Mouse (Mus musculus) lung, postnatal 0 days (tissue): ENCODE measurements around the gene Myadml2. TPM values are rescaled to one million over a fixed set of nuclear protein-coding genes. Genes with fewer than 3 reads are reported as not detected.

Source experiments
- ATAC-seq: fragments of 200-750 bp; cut with Nextera tagmentation; 2 replicates; pipeline ENCODE4 v1.8.0; 2017; ENCODE audit warnings: moderate library complexity
- DNase-seq: peaks from one replicate; pipeline ENCODE4 v3.0.0-alpha.2; 2016; ENCODE audit warnings: low spot score
- H3K27ac ChIP-seq: fragments of 300-500 bp; sonication (generic); 2 replicates; pipeline ENCODE4 v1.5.1; 2014; ENCODE audit warnings: antibody characterized with exemption, mild to moderate bottlenecking, low read length, mixed read lengths
- H3K27me3 ChIP-seq: fragments of 300-500 bp; sonication (generic); replicated peaks from 2 replicates; pipeline ENCODE4 v1.6.1; 2014; ENCODE audit warnings: low read length, mixed read lengths; ENCODE audit not compliant: insufficient read depth
- H3K36me3 ChIP-seq: fragments of 300-500 bp; sonication (generic); 2 replicates; pipeline ENCODE4 v1.6.1; 2014; ENCODE audit warnings: low read length, mixed read lengths; ENCODE audit not compliant: insufficient read depth
- H3K4me1 ChIP-seq: fragments of 300-500 bp; sonication (generic); 2 replicates; pipeline ENCODE4 v1.6.1; 2014; ENCODE audit warnings: antibody characterized with exemption, low read depth, low read length, mixed read lengths; ENCODE audit not compliant: insufficient read depth
- H3K4me2 ChIP-seq: fragments of 300-500 bp; sonication (generic); replicated peaks from 2 replicates; pipeline ENCODE4 v1.6.1; 2014; ENCODE audit warnings: low read depth, mild to moderate bottlenecking, low read length, moderate library complexity, mixed read lengths
- H3K4me3 ChIP-seq: fragments of 300-500 bp; sonication (generic); 2 replicates; pipeline ENCODE4 v1.5.1; 2014; ENCODE audit warnings: low read depth, low read length
- H3K9ac ChIP-seq: fragments of 300-500 bp; sonication (generic); replicated peaks from 2 replicates; pipeline ENCODE4 v1.6.1; 2014; ENCODE audit warnings: low read depth, mild to moderate bottlenecking
- H3K9me3 ChIP-seq: fragments of 300-500 bp; sonication (generic); 2 replicates; pipeline ENCODE4 v1.6.1; 2016; ENCODE audit warnings: low read length, mixed read lengths
- CTCF ChIP-seq: IDR thresholded peaks from 2 replicates; pipeline ENCODE4 v1.5.1; 2016; ENCODE audit warnings: antibody characterized with exemption, mild to moderate bottlenecking
- EP300 ChIP-seq: IDR thresholded peaks from 2 replicates; pipeline ENCODE4 v1.6.1; 2016; ENCODE audit warnings: antibody characterized with exemption, mild to moderate bottlenecking, control low read depth
- WGBS: fragments of 180-500 bp; shearing (Covaris S2); extraction: QIAGEN DNeasy Blood & Tissue Kit; methylation state at CpG from one replicate; pipeline ENCODE4 v1.1.7; 2014; 5-methylcytosine and 5-hydroxymethylcytosine counted together
- microRNA-seq: library from miRNA; unstranded; fragments of <30 nt; microRNA quantifications from one replicate; pipeline ENCODE4, GENCODE M21; 2016
- polyA plus RNA-seq: library from polyadenylated mRNA; unstranded; fragments of >200 nt; fragmentation: Nextera tagmentation; extraction: Ambion mirVana; gene quantifications from 2 replicates; pipeline ENCODE4 v1.2.1, GENCODE M21; 2015

The Myadml2 gene
- polyA plus RNA-seq, 1 experiment from 2014 or later = not detected

DNA sequence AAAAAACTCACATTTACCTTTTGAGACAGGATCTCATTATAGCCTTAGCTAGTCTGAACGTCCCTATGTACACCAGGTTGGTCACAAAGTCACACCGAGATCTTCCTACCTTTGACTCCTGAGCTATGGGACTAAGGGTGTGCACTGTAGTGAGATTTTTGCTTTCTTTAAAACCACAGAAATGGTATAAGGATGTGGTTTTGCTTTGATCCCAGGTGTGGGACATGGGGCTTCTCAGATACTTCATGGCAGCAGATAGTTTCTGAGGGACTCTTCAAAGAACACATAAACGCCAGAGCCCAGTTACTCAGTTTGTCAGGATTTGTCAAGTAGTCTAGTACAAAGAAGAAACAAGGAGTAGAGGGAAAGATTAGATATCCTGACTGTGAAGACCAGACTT is 47.2 kb downstream of the Myadml2 start:
- TF ChIP-seq EP300 = no peak
- no peak for TF ChIP-seq CTCF
- 0 out of 2 replicates have a peak, but pooled peaks cover 7% of the 10 kb centered on the region for H3K36me3 ChIP-seq
- no peaks in the 10 kb centered on the region for H3K9me3 ChIP-seq
- no peak for DNase-seq
- H3K27ac ChIP-seq = no peak overlapping the region
- 93% methylated on average over 3 of the region's 3 CpGs for WGBS
- H3K4me2 ChIP-seq = no peak overlapping the region
- H3K27me3 ChIP-seq = no peaks in the 10 kb centered on the region
- H3K9ac ChIP-seq = no peak overlapping the region
- no peak overlapping the region for H3K4me3 ChIP-seq
- no peak for ATAC-seq
- peaks cover 12% of the 10 kb centered on the region; the same call in 1 of the 2 replicates for H3K4me1 ChIP-seq

GRCm38 (mm10) chr11:120598990-120599549 is 48.9 kb downstream of the Myadml2 start:
- Histone ChIP-seq H3K9ac (peak overlapping the region; percentile 39; the same call in 1 of the 2 replicates), H3K27me3 (no peaks in the 10 kb centered on the region), H3K27ac (peak overlapping the region; percentile 65), H3K4me1 (peaks cover 12% of the 10 kb centered on the region; the same call in 1 of the 2 replicates), H3K4me2 (peak overlapping the region; percentile 95), H3K36me3 (0 out of 2 replicates have a peak, but pooled peaks cover 14% of the 10 kb centered on the region), H3K9me3 (no peaks in the 10 kb centered on the region), H3K4me3 (peak overlapping the region; percentile 88)
- ATAC-seq = no peak
- 44% methylated on average over 17 of the region's 17 CpGs for WGBS
- TF ChIP-seq EP300 (no peak), CTCF (no peak)
- DNase-seq = no peak

DNA sequence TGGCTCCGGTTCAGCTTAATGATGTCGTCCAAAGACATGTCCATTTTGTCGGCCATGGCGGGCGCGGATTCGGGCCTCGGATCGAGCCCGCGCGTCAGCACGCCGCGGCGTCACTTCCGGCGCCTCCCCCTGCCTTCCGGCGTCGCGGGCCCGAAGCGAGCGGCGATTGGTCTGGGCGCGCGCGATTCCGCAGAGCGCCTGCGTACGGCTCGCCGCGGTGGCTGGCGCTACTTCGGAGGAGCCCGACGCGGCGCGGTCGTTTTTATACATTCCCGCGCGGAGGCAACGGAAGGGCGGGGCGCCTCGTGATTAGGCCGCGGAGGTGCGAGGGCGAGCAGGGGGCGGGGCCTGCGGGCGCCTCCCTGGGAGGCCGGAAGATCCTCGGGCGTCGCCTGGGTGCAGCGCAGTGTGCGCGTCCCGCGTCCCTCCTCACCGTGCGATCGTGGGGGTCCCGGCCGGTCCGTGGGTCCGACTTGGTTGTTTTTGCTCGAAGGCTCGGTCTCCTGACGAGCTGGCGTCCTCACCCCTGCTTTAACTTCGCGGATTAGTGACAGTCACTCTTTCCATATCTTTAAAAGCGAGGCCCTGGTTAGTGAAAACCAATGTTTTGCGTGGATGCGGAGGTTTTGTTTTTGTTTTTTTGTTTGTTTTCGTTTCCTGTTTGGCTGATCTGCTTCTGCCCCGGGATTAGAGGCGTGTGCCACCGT is 49.5 kb downstream of the Myadml2 start, which contains the start of the genes Alyref and Anapc11:
Gene Alyref, minus strand, starts transcription at position 83 of the 707 bp plus-strand sequence.
Gene Anapc11, plus strand, starts transcription at position 139 of the 707 bp plus-strand sequence.
- TF ChIP-seq CTCF (peak; percentile 20; the same call in 1 of the 2 replicates), EP300 (no peak)
- H3K27me3 ChIP-seq = no peaks in the 10 kb centered on the region
- peak within 1 kb of the TSS; percentile 91 for H3K9ac ChIP-seq
- DNase-seq = peak; percentile 98
- no peaks in the 10 kb centered on the region for H3K9me3 ChIP-seq
- peak within 1 kb of the TSS; percentile 88 for H3K4me3 ChIP-seq
- H3K27ac ChIP-seq = peak within 1 kb of the TSS; percentile 89
- peak; percentile 99 for ATAC-seq
- peak within 1 kb of the TSS; percentile 95 for H3K4me2 ChIP-seq
- WGBS = under 1% methylated on average over 57 of the region's 88 CpGs
- peaks cover 19% of the 10 kb centered on the region; the same call in 1 of the 2 replicates for H3K36me3 ChIP-seq
- H3K4me1 ChIP-seq = peaks cover 12% of the 10 kb centered on the region; the same call in 1 of the 2 replicates

- H3K36me3 ChIP-seq = peaks cover 27% of the 10 kb centered on the region; the same call in 1 of the 2 replicates
Observed at GRCm38 (mm10) chr11:120597240-120598235, 50.4 kb downstream of the Myadml2 start.

More at GRCm38 (mm10) chr11:120597240-120598235, 50.4 kb downstream of the Myadml2 start:
- Histone ChIP-seq H3K27ac (peak overlapping the region; percentile 89), H3K4me2 (peak overlapping the region; percentile 95), H3K27me3 (no peaks in the 10 kb centered on the region), H3K4me3 (peak overlapping the region; percentile 88), H3K9ac (peak overlapping the region; percentile 91), H3K9me3 (no peaks in the 10 kb centered on the region), H3K4me1 (peaks cover 12% of the 10 kb centered on the region; the same call in 1 of the 2 replicates)
- DNase-seq (peak; percentile 60), ATAC-seq (peak; percentile 37)
- TF ChIP-seq CTCF (no peak), EP300 (no peak)
- 5% methylated on average over 53 of the region's 99 CpGs for WGBS

Small RNAs within 50 kb of the gene (microRNA-seq; reads per million reads assigned to microRNA genes)
- gene Mir6936 = 0.98 reads per million

Other genes starting within 250 kb of the Myadml2 start
- gene Nploc4, start 210.4 kb downstream of the Myadml2 start, polyA plus RNA-seq = 15.3 and 16.5 TPM in 2 replicates
- not detected in 2 replicates for gene Tspan10, start 205.5 kb downstream of the Myadml2 start, polyA plus RNA-seq
- gene Pde6g, start 194.7 kb downstream of the Myadml2 start, polyA plus RNA-seq = not detected in 2 replicates
- 14.9 and 18.9 TPM in 2 replicates for gene Oxld1, start 190.1 kb downstream of the Myadml2 start, polyA plus RNA-seq
- 16.5 and 21.1 TPM in 2 replicates for gene Ccdc137, start 190.0 kb downstream of the Myadml2 start, polyA plus RNA-seq
- 29.8 and 33.4 TPM in 2 replicates for gene Arl16, start 180.6 kb downstream of the Myadml2 start, polyA plus RNA-seq
- 60.6 and 67.7 TPM in 2 replicates for gene Mrpl12, start 163.5 kb downstream of the Myadml2 start, polyA plus RNA-seq
- gene Slc25a10, start 156.3 kb downstream of the Myadml2 start, polyA plus RNA-seq = 75.4 and 83.4 TPM in 2 replicates
- 0.61 and 0.76 TPM in 2 replicates for gene Gcgr, start 117.5 kb downstream of the Myadml2 start, polyA plus RNA-seq
- gene Mcrip1, start 98.4 kb downstream of the Myadml2 start, polyA plus RNA-seq = 209 and 215 TPM in 2 replicates
- gene Ppp1r27, start 97.0 kb downstream of the Myadml2 start, polyA plus RNA-seq = not detected in 2 replicates
- 551 and 555 TPM in 2 replicates for gene P4hb, start 74.9 kb downstream of the Myadml2 start, polyA plus RNA-seq
- 512 TPM in 2 replicates for gene Arhgdia, start 66.5 kb downstream of the Myadml2 start, polyA plus RNA-seq
- gene Alyref, start 49.8 kb downstream of the Myadml2 start, polyA plus RNA-seq = 149 and 150 TPM in 2 replicates
- gene Anapc11, start 49.7 kb downstream of the Myadml2 start, polyA plus RNA-seq = 138 and 151 TPM in 2 replicates
- gene Npb, start 39.7 kb downstream of the Myadml2 start, polyA plus RNA-seq = 2.5 and 2.9 TPM in 2 replicates
- 93.9 and 102 TPM in 2 replicates for gene Pcyt2, start 30.2 kb downstream of the Myadml2 start, polyA plus RNA-seq
- gene Sirt7, start 22.9 kb downstream of the Myadml2 start, polyA plus RNA-seq = 45.3 and 46.0 TPM in 2 replicates
- gene Mafg, start 14.6 kb downstream of the Myadml2 start, polyA plus RNA-seq = 25.9 and 28.3 TPM in 2 replicates
- 6.9 and 7.1 TPM in 2 replicates for gene Pycr1, start 4.4 kb downstream of the Myadml2 start, polyA plus RNA-seq
- gene Notum, start 13.0 kb upstream of the Myadml2 start, polyA plus RNA-seq = 8.5 and 10.2 TPM in 2 replicates
- 114 and 129 TPM in 2 replicates for gene Aspscr1, start 24.8 kb upstream of the Myadml2 start, polyA plus RNA-seq
- 102 and 112 TPM in 2 replicates for gene Cenpx, start 65.6 kb upstream of the Myadml2 start, polyA plus RNA-seq
- gene Lrrc45, start 65.8 kb upstream of the Myadml2 start, polyA plus RNA-seq = 37.3 and 41.4 TPM in 2 replicates
- 56.0 and 61.9 TPM in 2 replicates for gene Rac3, start 73.3 kb upstream of the Myadml2 start, polyA plus RNA-seq
- 344 and 430 TPM in 2 replicates for gene Dcxr, start 79.1 kb upstream of the Myadml2 start, polyA plus RNA-seq
- gene Cbr2, start 84.0 kb upstream of the Myadml2 start, polyA plus RNA-seq = 4,475 and 4,528 TPM in 2 replicates
- gene Hmga1b, start 114.6 kb upstream of the Myadml2 start, polyA plus RNA-seq = 2.0 and 3.7 TPM in 2 replicates
- gene Rfng, start 136.0 kb upstream of the Myadml2 start, polyA plus RNA-seq = 22.5 and 26.4 TPM in 2 replicates
- gene Gps1, start 136.1 kb upstream of the Myadml2 start, polyA plus RNA-seq = 121 and 131 TPM in 2 replicates
- gene Dus1l, start 148.2 kb upstream of the Myadml2 start, polyA plus RNA-seq = 40.5 and 43.1 TPM in 2 replicates
- gene Fasn, start 176.4 kb upstream of the Myadml2 start, polyA plus RNA-seq = 54.7 and 63.8 TPM in 2 replicates